Mouse (Mus musculus): ENCODE measurements around the gene Bcas3.

Gene Bcas3

DNA sequence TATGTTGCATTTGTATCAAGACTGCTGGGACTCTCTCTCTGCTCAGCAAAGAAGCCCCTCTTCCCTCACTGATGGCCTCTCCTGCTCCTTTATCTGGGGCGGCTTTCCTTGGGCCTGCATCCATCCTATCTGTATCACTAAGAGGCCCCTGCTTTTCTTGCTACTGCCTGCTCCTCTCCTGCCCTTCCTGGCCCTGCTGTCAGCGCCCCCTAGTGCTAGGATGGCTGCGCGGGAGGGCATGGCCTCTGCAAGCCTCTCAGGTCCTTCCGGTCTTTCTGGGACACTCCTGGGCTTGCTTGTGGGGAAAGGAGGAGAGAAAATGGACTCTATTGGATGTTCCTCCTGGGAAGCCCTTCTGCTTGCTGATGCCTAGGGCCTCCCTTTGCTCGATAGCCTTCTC, 470.2 kb downstream of the Bcas3 start:
- peak; percentile 85 to 95 for DNase-seq (ENCODE audit: inconsistent age in 2 of 2, low spot score in 1 of 2)

GRCm38 (mm10) chr11:85823794-85824193, 470.8 kb downstream of the Bcas3 start:
- DNase-seq (ENCODE audit: inconsistent age in 2 of 2, low spot score in 1 of 2), result peak in 1 of 2 experiments; percentile 53

- peak in 1 of 2 experiments; percentile 43 for DNase-seq (ENCODE audit: inconsistent age in 2 of 2, low spot score in 1 of 2)
Observed at GRCm38 (mm10) chr11:85825031-85825430, 472.1 kb downstream of the Bcas3 start.

DNA sequence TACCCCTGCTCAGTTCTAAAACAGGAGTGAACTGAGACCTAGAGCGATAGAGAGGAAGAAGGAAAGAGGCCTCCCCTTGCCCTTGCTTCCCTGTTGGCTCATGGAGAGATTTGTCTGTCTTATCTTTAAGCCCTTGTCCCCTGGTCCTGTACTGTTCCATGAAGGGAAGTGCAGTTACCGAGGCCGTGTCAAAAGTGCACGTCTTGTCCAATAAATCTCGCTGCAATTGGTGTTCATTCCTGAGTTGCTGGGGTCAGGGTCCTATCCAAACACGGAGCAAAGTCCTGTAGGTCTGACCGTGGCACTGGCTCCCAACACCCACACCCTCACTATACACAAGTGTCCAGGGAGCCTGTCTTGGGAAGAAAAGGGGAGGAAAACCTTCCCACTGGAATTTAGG, 472.9 kb downstream of the Bcas3 start:
- peak; percentile 62 to 87 for DNase-seq (ENCODE audit: inconsistent age in 2 of 2, low spot score in 1 of 2)

DNA sequence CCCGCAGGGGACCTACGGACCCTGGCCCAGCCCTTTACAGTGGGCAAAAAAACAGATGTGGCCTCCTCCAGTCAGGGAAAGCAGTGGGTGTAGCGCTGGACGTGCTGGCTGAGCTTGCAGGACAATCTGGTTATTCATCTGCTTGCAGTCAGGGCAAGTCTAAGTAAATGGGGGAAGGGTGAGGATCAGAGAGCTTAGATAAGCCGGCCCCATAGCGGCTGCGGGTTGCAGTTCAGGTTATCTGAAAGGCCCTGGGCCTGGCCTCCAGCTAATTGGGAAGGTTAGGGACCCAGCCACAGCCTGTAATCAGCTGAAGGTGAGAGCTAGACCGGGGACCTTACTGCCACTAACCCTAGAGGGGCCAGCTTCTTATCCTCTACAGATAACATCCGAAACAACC, 474.4 kb downstream of the Bcas3 start:
- DNase-seq (ENCODE audit: inconsistent age in 2 of 2, low spot score in 1 of 2), result peak; percentile 57 to 81

- DNase-seq (ENCODE audit: inconsistent age in 2 of 2, low spot score in 1 of 2), result peak; percentile 37 to 60
Observed at GRCm38 (mm10) chr11:85828691-85829519, 475.9 kb downstream of the Bcas3 start.

- peak; percentile 43 to 76 for DNase-seq (ENCODE audit: inconsistent age in 2 of 2, low spot score in 1 of 2)
Observed at GRCm38 (mm10) chr11:85829520-85830440, 476.8 kb downstream of the Bcas3 start.

GRCm38 (mm10) chr11:85830901-85831341, 478.0 kb downstream of the Bcas3 start:
- DNase-seq (ENCODE audit: inconsistent age in 2 of 2, low spot score in 1 of 2), result peak; percentile 44 to 79

GRCm38 (mm10) chr11:85831656-85832230, 478.8 kb downstream of the Bcas3 start:
- peak in 1 of 2 experiments; percentile 92 for DNase-seq (ENCODE audit: inconsistent age in 2 of 2, low spot score in 1 of 2)

DNA sequence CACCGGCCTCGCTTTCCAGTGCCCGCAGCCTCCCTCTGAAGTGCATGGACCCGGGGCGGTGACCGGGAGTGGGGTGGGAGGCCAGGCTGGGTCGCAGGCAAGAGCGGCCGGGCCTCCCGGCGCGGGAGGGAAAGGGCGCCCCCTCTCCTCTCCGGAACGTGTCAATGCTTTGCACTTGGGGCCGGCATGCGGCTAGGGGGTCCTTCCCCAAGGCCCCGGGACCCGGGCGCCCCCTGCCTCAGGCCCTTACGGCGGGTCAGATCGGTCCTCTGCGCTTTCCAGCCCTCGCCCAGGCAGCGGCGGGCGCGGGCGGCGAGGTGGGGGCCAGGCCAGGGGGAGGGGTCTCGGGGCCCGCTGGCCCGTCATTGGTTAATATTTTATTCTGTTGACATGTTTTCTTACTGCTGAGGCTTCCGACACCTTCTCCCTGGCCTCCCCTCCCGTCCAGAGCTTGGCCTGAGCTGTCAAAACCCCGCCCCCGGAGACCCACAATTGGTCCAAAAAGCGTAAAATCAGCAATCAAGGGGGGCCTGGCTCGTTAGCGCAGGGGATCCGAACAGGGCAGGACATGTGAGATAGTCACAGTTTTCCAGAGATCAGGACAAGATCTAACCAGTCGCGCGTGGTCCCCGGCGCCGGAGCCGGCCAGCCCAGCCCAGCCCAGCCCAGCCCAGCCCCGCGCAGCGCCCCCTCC, 479.4 kb downstream of the Bcas3 start, which contains the start of gene Tbx2:
Gene Tbx2, plus strand, starts transcription at position 321 of the 694 bp plus-strand sequence.
- peak; percentile 87 to 94 for DNase-seq (ENCODE audit: inconsistent age in 2 of 2, low spot score in 1 of 2)

GRCm38 (mm10) chr11:85833081-85833521, 480.1 kb downstream of the Bcas3 start:
- peak; percentile 54 to 82 for DNase-seq (ENCODE audit: inconsistent age in 2 of 2, low spot score in 1 of 2)

DNA sequence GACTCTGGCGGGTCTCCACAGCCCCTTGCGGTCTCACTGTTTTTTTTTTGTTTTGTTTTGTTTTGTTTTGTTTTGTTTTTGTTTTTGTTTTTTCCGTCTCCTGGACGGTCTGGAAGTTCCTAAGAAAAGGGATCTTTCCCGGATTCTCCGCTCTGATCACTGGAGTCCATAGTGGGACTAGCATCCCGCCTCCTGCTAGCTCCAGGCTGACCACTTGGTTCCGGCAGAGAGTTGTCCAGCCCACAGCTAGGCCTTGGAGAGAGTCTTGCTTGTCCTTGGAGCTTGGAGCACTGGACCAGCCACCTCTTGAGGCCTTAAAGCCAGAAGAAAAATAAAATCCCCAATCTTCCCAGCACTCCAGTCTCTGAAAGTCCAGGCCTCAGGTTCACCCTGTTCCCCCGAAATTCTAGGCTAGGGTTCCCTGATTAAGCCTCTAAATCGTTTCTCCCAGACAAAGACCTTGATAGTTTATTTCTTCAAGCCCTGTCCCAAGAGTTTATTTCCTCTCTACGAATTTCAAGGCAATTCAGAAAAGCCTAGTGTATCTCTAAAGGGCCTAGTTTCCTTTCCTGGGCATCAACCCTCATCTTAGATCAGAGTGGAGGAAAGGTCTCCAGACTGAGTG, 480.9 kb downstream of the Bcas3 start:
- peak in 1 of 2 experiments; percentile 62 for DNase-seq (ENCODE audit: inconsistent age in 2 of 2, low spot score in 1 of 2)

DNA sequence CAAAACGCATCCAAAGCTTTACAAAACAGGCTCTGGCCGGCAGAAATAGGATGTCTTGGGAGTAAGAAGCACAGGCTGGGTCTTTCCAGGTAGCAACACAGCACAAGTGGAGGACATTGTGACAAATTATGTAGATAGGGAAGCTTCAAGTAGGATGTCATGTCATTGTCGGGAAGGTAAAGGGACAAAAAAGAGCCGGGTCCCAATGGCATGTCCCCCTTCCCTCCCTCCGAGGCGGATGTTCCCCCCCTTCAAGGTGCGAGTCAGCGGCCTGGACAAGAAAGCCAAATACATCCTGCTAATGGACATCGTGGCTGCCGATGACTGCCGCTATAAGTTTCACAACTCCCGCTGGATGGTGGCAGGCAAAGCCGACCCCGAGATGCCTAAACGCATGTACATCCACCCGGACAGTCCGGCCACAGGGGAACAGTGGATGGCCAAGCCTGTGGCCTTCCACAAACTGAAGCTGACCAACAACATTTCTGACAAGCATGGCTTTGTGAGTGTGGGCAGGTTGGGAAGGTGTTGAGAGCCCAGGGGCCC, 481.5 kb downstream of the Bcas3 start:
- DNase-seq (ENCODE audit: inconsistent age in 2 of 2, low spot score in 1 of 2), result peak; percentile 54 to 83

- peak in 1 of 2 experiments; percentile 73 for DNase-seq (ENCODE audit: inconsistent age in 2 of 2, low spot score in 1 of 2)
Observed at GRCm38 (mm10) chr11:85835001-85835752, 482.2 kb downstream of the Bcas3 start.

- peak; percentile 36 to 72 for DNase-seq (ENCODE audit: inconsistent age in 2 of 2, low spot score in 1 of 2)
Observed at GRCm38 (mm10) chr11:85835753-85836522, 483.0 kb downstream of the Bcas3 start.

GRCm38 (mm10) chr11:85836523-85837290, 483.7 kb downstream of the Bcas3 start:
- peak; percentile 61 to 84 for DNase-seq (ENCODE audit: inconsistent age in 2 of 2, low spot score in 1 of 2)

DNA sequence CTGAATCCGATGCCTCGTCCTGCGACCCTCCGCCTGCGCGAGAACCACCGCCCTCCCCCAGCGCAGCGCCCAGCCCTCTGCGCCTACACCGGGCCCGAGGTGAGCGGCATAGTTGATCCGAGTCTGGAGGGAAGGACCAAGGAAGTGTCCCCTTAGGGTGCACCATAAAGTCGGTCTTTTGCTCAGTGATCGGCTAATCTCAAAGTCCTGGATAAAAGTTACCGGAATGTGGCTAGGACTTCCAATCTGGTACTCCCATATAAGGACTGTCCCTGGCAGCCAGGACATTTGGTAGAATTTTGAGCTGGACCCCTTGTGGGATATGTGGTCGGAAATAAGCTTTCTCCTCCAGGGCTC, 484.3 kb downstream of the Bcas3 start:
- DNase-seq (ENCODE audit: inconsistent age in 2 of 2, low spot score in 1 of 2), result no peak
